Mouse (Mus musculus): ENCODE measurements around the gene Wdr82. TPM values are rescaled to one million over a fixed set of nuclear protein-coding genes. Genes with fewer than 3 reads are reported as not detected.
A peak's percentile ranks its signal among the peaks of the same experiment; 100 is the strongest.

Wdr82 gene
- polyA plus RNA-seq, 1 experiment from 2014 or later = 38.1 TPM

- Histone ChIP-seq H3K36me3 (replicated peaks) (peaks cover 25% of the 10 kb centered on the region), H3K9me3 (no peaks in the 10 kb centered on the region), H3K4me1 (peaks cover 4% of the 10 kb centered on the region), H3K4me2 (no peak overlapping the region), H3K27ac (no peak overlapping the region), H3K27me3 (no peaks in the 10 kb centered on the region), H3K4me3 (replicated peaks) (no peak overlapping the region), H3K9ac (no peak overlapping the region)
- no peak for ATAC-seq (ENCODE audit: low FRiP score)
- WGBS = 89% methylated on average over 7 of the region's 7 CpGs
Measured at GRCm38 (mm10) chr9:106216971-106217370, 46.2 kb downstream of the Wdr82 start.

- no peak for ATAC-seq (ENCODE audit: low FRiP score)
- Histone ChIP-seq H3K36me3 (replicated peaks) (no peaks in the 10 kb centered on the region), H3K27ac (no peak overlapping the region), H3K4me2 (no peak overlapping the region), H3K9me3 (no peaks in the 10 kb centered on the region), H3K4me1 (peaks cover 5% of the 10 kb centered on the region), H3K4me3 (replicated peaks) (no peak overlapping the region), H3K27me3 (peaks cover 25% of the 10 kb centered on the region), H3K9ac (no peak overlapping the region)
- WGBS = 73% methylated on average over 8 of the region's 8 CpGs
Measured at GRCm38 (mm10) chr9:106220894-106221523, 50.3 kb downstream of the Wdr82 start.

- Histone ChIP-seq H3K9ac (no peak within 1 kb of the TSS), H3K27ac (no peak within 1 kb of the TSS), H3K9me3 (no peaks in the 10 kb centered on the region), H3K4me3 (replicated peaks) (no peak within 1 kb of the TSS), H3K27me3 (peaks cover 36% of the 10 kb centered on the region), H3K4me2 (no peak within 1 kb of the TSS), H3K36me3 (replicated peaks) (no peaks in the 10 kb centered on the region), H3K4me1 (peaks cover 5% of the 10 kb centered on the region)
- 80% methylated on average over 4 of the region's 4 CpGs for WGBS
- ATAC-seq (ENCODE audit: low FRiP score) = no peak
Measured at GRCm38 (mm10) chr9:106222261-106222851, 51.6 kb downstream of the Wdr82 start, which contains the start of gene Tlr9. Gene Tlr9 (plus strand): TSS chr9:106222598.

GRCm38 (mm10) chr9:106222994-106223393, 52.3 kb downstream of the Wdr82 start:
- Histone ChIP-seq H3K27ac (no peak overlapping the region), H3K9me3 (no peaks in the 10 kb centered on the region), H3K4me3 (replicated peaks) (no peak overlapping the region), H3K27me3 (peaks cover 36% of the 10 kb centered on the region), H3K4me1 (peaks cover 5% of the 10 kb centered on the region), H3K4me2 (no peak overlapping the region), H3K36me3 (replicated peaks) (no peaks in the 10 kb centered on the region), H3K9ac (no peak overlapping the region)
- WGBS = 93% methylated on average over 4 of the region's 4 CpGs
- no peak for ATAC-seq (ENCODE audit: low FRiP score)

GRCm38 (mm10) chr9:106225469-106226150, 54.9 kb downstream of the Wdr82 start:
- 66% methylated on average over 24 of the region's 24 CpGs for WGBS
- Histone ChIP-seq H3K4me1 (peaks cover 5% of the 10 kb centered on the region), H3K36me3 (replicated peaks) (no peaks in the 10 kb centered on the region), H3K9ac (peak overlapping the region; percentile 39; the same call in 1 of the 2 replicates), H3K9me3 (no peaks in the 10 kb centered on the region), H3K27me3 (peaks cover 36% of the 10 kb centered on the region), H3K4me2 (peak overlapping the region; percentile 67), H3K4me3 (replicated peaks) (peak overlapping the region; percentile 39), H3K27ac (no peak overlapping the region)
- peak; percentile 27; the same call in 1 of the 2 replicates for ATAC-seq (ENCODE audit: low FRiP score)

- WGBS = 7% methylated on average over 32 of the region's 34 CpGs
- Histone ChIP-seq H3K9ac (peak overlapping the region; percentile 39; the same call in 1 of the 2 replicates), H3K4me2 (peak overlapping the region; percentile 67), H3K36me3 (replicated peaks) (no peaks in the 10 kb centered on the region), H3K4me3 (replicated peaks) (peak overlapping the region; percentile 39), H3K27me3 (peaks cover 36% of the 10 kb centered on the region), H3K27ac (no peak overlapping the region), H3K9me3 (no peaks in the 10 kb centered on the region), H3K4me1 (peaks cover 5% of the 10 kb centered on the region)
- peak; percentile 76 for ATAC-seq (ENCODE audit: low FRiP score)
Measured at GRCm38 (mm10) chr9:106226151-106226682, 55.5 kb downstream of the Wdr82 start.

- Histone ChIP-seq H3K4me2 (no peak overlapping the region), H3K27me3 (peaks cover 36% of the 10 kb centered on the region), H3K9ac (no peak overlapping the region), H3K4me3 (replicated peaks) (no peak overlapping the region), H3K4me1 (peaks cover 5% of the 10 kb centered on the region), H3K27ac (no peak overlapping the region), H3K9me3 (no peaks in the 10 kb centered on the region), H3K36me3 (replicated peaks) (peaks cover 7% of the 10 kb centered on the region)
- ATAC-seq (ENCODE audit: low FRiP score) = no peak
- WGBS = 71% methylated on average over 8 of the region's 8 CpGs
Measured at GRCm38 (mm10) chr9:106227790-106228429, 57.2 kb downstream of the Wdr82 start.

- no peak overlapping the region for H3K27ac ChIP-seq
- peaks cover 19% of the 10 kb centered on the region for H3K27me3 ChIP-seq
- H3K4me1 ChIP-seq = peaks cover 5% of the 10 kb centered on the region
- H3K4me2 ChIP-seq = no peak overlapping the region
- no peak overlapping the region for H3K9ac ChIP-seq
- no peak overlapping the region for H3K4me3 ChIP-seq (replicated peaks)
- ATAC-seq (ENCODE audit: low FRiP score) = no peak
- H3K9me3 ChIP-seq = no peaks in the 10 kb centered on the region
- H3K36me3 ChIP-seq (replicated peaks) = peaks cover 30% of the 10 kb centered on the region
- 84% methylated on average over 7 of the region's 9 CpGs for WGBS
Measured at GRCm38 (mm10) chr9:106230051-106230733, 59.5 kb downstream of the Wdr82 start.

GRCm38 (mm10) chr9:106230734-106231106, 60.0 kb downstream of the Wdr82 start:
- no peak for ATAC-seq (ENCODE audit: low FRiP score)

GRCm38 (mm10) chr9:106231220-106231619, 60.5 kb downstream of the Wdr82 start:
- no peaks in the 10 kb centered on the region for H3K9me3 ChIP-seq
- no peak overlapping the region for H3K4me3 ChIP-seq (replicated peaks)
- no peak overlapping the region for H3K4me2 ChIP-seq
- H3K9ac ChIP-seq = no peak overlapping the region
- H3K27me3 ChIP-seq = peaks cover 9% of the 10 kb centered on the region
- ATAC-seq (ENCODE audit: low FRiP score) = no peak
- H3K36me3 ChIP-seq (replicated peaks) = peaks cover 40% of the 10 kb centered on the region
- WGBS = 81% methylated on average over 7 of the region's 7 CpGs
- no peaks in the 10 kb centered on the region; the same call in 1 of the 2 replicates for H3K4me1 ChIP-seq
- no peak overlapping the region for H3K27ac ChIP-seq

More at GRCm38 (mm10) chr9:106230734-106231106, 60.0 kb downstream of the Wdr82 start:
- Histone ChIP-seq H3K4me3 (replicated peaks) (no peak overlapping the region), H3K27me3 (peaks cover 14% of the 10 kb centered on the region), H3K9me3 (no peaks in the 10 kb centered on the region), H3K4me2 (no peak overlapping the region), H3K4me1 (peaks cover 3% of the 10 kb centered on the region), H3K36me3 (replicated peaks) (peaks cover 35% of the 10 kb centered on the region), H3K27ac (no peak overlapping the region), H3K9ac (no peak overlapping the region)
- 64% methylated on average over 3 of the region's 3 CpGs for WGBS

- WGBS = 78% methylated on average over 4 of the region's 4 CpGs
- Histone ChIP-seq H3K27ac (no peak overlapping the region), H3K9me3 (no peaks in the 10 kb centered on the region), H3K36me3 (replicated peaks) (peaks cover 46% of the 10 kb centered on the region), H3K4me2 (no peak overlapping the region), H3K4me1 (no peaks in the 10 kb centered on the region), H3K9ac (no peak overlapping the region), H3K4me3 (replicated peaks) (no peak overlapping the region), H3K27me3 (peaks cover 3% of the 10 kb centered on the region)
- no peak for ATAC-seq (ENCODE audit: low FRiP score)
Measured at GRCm38 (mm10) chr9:106231816-106232215, 61.1 kb downstream of the Wdr82 start.

All from forebrain, embryonic 12.5 days (tissue).